Mouse (Mus musculus): ENCODE results near the gene Zfand3.

Gene Zfand3

DNA sequence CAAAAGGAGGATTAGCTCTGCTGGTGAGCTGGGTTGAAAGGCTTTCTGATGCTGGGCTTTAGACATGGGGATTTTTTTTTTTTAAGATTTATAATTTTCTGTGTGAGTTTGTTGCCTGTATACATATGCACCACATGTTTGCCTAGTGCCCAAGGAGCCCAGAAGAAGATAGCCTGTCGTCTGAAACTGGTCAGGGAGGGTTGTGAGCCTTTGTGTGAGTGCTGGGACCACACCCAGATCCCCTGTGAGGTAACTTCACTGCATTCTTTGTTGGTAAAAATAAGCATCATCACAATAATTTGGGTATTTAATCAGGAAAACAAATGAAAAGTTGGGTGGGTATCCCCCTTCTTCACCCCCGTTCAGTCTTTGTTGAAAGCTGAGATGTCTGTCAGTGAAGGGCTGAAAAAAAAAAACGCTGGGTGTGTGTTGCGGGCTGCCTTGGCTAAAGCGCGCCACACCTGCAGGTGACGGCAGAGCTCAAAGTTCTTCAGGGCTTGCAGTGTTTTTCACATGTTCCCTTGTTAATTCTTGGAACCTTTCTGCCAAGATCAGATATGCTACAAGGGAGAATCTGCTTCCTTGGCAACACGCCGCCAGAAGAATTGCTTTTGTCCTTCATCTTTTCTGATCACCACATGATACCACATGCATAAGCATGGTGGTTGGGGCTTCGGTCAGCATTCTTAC is 154.0 kb downstream of the Zfand3 start:
- DNase-seq: peak; percentile 22 to 35

DNA sequence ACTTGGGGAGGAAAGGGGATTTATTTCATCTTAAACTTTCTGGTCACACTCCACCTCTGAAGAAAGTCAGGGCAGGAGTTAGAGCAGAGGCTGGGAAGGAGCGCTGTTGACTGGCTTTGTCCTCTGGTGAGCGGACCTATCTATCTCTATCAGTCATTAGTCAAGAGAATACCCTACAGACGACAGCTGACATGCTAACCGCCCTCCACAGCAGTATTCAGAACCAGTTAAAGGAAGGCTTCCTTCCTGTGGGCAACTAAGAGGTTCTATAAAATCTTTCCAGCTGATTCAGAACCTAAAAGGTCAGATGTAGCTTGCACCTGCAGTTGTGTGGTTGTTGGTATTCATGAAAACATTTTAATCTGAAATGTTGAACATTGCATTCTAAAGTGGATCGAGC is 154.8 kb downstream of the Zfand3 start:
- no peak for DNase-seq

DNA sequence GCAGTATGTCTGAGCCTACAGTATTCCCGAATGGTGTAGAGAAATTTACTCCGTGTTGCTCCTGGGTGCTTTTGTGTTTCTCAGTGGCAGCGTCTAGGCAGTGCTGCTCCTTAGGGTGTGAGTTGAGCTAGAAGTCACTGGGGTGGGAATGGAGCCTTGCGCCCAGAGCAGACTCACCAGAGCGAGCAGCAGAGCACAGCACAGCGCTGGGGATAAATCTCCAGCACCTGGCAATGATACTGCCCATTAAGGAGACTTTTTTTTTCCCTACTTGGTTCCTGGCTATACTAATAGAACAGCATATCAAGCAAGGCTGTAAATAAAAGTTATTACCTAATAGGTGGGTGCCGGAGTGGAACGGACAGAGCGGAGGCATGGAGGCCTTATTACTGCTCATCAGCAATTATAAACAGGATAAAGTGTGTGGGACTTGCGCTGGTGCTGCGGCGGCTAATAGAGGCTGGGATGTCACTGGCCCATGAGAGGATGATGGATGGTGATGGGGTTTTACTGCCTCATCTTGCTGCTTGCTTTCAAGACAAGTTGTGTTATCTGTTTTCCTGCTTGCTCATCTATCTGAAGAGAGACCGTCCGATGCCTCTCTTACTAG is 156.4 kb downstream of the Zfand3 start:
- DNase-seq: no peak

DNA sequence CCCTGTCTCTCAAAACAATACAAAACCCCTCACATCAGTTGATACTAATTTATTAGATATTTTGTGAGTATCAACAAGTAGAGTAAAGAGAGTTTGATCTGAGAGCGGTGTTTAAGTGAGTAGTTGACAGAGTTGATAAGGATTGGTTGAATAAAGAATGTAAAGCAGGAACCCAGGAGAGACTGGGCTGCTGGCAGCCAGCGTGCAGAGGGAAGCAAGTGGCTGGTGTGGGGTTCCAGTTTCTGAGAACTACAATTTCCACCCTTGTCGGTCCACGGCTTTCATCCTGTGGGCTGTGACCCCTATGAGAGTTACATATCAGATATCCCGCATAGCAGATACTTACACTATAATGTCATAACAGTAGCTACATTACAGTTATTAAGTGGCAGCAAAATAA is 158.4 kb downstream of the Zfand3 start:
- no peak for DNase-seq

DNA sequence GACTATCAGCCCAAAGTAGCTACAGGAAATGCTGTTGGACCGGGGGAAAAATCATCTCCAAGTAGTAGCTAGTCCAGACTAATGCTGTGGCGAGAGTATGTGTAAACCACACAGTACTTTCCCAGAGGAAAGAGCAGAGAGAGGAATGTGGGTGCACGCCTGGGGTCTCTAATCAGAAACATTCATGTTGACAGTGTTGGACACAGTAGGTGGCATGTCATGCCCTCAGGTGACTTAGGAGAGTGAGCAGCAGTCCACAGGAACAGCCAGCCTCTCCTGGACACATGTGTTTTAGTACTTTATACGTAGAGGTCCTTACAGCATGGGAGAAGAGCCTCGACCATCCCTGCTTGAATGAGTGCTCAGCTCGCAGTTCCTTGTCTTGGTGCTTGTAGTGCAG is 159.3 kb downstream of the Zfand3 start:
- no peak for DNase-seq

DNA sequence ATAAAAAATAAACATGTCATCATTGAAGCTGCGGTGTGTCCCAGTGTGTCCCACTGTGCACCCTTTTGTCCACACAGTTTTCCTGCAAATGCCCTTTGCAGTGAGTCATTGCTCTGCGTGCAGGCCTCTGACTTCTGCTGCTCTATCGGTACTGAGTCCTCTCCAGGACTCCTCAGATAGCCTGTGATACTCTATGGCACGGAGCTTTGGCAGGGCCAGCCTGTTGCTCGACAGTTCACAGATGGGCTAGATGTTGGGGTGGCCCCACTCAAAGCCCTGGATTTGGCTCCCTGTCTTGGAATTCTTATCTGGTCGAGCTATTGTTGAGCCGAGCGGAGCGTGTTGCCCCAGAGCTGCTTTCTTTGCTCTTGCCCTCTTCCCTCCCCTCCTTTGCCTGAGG is 160.3 kb downstream of the Zfand3 start:
- no peak for DNase-seq

DNA sequence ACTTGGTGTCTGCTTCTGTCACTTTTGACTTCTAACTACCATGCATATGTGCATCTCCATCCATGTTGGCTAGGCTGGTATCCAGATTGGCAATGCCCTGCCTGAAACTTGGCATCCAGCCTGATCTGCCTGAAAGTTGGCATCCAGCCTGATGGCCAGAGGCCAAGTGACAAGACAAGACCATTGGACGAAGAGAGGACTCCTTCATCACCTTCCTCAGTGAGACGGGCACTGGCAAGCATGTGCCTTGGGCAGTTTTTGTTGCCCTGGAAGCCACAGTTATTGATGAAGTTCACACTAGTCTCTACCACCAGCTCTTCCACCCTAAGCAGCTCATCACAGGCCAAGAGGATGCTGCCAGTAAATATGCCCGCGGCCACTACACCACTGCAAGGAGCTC is 172.9 kb downstream of the Zfand3 start:
- DNase-seq: no peak

DNA sequence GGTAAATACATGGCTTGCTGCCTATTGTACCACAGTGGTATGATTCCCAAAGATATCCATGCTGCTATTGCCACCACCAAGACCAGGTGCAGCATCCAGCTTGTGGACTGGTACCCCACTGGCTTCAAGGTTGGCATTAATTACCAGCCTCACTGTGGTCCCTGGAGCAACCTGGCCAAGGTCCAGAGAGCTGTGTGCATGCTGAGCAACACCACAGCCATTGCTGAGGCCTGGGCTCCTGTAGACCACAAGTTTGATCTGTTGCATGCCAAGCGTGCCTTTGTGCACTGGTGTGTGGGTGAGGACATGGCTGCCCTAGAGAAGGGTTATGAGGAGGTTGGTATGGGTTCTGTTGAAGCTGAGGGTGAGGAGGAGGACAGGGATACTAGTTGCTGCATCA is 173.9 kb downstream of the Zfand3 start:
- no peak for DNase-seq

DNA sequence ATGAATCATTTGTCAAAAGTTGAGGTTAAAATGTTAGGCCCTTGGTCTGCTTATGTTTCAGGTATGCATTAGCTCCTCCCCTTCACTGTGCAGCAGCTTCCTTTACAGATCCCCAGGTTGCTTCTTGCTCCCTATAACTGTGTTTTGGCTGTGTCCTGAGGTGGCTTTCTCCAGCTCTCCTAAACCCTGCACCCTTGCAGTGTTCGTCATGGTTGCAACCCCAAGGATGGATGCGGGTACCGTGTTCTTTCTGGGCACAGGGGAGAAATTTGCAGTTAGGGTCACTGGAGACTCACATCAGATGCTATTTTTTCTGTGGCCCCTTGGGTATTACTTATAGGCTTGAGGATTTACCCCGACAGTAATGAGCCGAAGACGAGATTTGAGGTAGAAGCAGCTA is 175.7 kb downstream of the Zfand3 start:
- no peak for DNase-seq

DNA sequence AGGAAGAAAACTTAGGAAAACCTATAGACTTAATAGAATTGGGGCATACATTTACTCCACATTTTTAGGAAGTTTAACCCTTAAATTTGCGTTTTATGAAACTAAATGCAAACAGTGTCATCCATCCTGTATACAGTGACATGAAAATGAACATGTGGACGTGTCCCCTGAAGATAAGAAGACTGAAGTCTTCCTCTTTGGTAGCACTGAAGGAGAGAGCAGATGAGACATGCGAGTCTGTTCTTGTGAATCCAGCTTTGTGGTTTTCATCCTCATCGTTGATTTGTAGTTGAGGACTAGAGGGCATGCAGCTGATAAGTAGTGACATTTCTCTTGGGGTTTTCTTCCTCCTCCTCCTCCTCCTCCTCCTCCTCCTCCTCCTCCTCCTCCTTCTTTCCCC is 177.0 kb downstream of the Zfand3 start:
- no peak for DNase-seq

DNA sequence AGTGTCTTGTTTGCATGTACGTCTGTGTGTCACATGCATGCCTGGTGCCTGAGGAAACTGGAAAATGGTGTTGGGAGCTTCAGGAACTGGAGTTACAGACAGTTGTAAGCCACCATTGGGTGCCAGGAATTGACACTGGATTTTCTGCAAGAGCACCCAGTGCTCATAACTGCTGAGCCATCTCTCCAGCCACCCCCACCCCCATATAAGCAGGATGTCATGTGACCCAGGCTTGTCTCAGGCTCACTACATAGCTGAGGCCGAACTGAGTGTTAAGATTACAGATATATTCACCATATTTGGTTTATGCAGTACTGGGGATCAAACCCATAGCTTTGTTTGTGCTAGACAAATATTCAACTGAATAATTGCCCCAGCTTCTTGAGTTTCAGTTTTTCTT is 177.5 kb downstream of the Zfand3 start:
- no peak for DNase-seq

DNA sequence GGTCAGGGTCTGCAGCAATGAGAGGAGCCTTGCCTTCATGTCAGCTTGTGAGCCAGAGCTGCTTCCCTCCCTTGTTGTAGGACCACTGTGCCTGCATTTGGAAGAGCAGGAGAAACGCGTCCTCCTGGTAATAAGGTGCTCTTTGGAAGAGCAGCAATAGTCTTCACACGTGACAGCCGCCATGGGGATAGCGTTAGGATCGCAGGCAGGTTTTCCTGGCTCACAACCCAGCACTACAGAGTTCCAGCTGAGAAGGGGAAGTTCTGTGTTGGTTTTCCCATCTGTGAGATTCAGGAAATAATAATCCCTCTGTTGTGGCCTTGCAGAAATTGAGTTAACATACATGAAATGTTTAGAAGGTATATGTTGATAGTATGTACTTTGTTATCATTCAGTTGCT is 179.0 kb downstream of the Zfand3 start:
- no peak for DNase-seq

DNA sequence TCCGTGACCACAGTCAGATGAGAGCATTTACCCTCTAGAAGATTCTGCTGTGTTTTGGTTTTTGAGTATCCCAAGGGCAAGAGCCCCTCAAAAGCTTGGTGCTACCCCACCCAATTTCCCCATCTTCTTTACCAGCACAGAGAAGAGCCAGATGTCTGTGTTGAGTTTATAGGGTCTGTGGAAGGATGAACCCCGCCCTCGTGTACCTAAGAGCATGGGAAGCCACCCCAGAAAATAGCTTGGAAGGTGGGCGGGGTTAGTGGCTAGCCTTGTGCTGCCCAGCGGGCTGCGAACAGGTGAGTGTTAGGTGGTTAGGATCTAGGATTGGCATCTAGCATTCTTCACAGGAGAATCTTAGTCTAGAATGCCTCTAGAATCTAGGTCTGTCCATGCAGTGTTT is 182.6 kb downstream of the Zfand3 start:
- DNase-seq: no peak

DNA sequence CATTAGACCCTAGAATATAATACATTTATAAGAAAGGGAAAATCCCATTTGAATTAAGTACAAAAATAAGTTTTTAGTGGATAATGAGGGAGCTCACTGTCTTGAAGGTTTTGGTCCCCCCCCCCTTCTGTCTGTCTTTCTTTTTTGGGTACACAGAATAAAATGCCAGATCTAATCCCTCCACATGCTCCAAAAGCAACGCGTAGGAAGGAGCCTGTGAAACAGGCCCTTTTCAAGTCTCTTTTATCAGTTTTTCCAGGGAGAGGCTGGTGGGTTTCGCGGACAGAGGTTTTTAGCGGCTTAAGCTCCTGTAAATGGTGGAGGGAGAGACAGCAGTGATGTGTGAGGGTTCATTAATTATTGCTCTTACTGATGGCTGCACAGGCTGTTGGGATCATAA is 183.0 kb downstream of the Zfand3 start:
- DNase-seq: no peak

DNA sequence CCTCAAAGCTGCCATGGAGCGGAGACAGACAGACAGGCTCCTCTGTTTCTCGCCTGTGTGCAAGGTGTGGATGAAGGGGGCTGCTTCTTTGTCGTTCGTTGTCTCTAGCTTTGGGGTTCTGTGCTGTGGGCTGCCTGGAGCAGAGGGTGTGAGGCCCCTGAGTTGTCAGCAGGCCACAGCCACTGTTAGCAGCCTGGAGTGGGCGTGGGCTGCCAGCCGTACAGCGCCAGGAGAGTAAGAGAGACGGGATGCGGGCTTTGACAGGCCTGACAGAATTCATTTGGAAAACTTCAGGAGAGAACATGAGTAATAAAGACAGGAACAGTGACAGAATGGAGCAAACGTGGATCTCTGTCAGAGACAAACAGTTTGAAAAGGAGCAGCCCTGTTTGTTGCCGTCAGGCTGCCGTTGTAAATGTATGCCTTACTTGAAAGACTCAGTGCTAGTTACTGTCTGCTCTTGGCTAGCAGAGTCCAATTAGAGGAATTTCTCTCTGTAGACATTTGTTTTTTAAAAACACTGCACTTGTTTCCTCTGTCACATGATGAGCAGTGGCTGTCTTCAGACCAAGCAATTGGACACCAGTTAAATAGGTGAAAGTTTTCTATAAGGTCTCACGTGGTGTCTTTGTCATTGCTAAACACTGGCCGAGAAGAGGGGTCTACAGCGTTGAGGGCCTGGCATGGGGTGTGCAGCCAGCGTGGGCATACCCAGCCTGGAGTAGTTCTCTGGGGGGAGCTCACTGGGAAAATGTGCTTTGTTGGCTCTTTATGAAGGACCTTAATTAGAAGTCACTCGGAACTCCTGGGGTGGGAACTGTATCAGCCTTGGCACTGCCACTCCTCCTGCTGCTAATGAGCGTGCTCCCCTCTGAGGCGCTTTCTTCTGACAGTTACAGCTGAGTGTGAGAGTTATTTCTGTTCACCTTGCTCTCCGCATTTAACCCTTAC is 183.8 kb downstream of the Zfand3 start:
- DNase-seq: no peak

DNA sequence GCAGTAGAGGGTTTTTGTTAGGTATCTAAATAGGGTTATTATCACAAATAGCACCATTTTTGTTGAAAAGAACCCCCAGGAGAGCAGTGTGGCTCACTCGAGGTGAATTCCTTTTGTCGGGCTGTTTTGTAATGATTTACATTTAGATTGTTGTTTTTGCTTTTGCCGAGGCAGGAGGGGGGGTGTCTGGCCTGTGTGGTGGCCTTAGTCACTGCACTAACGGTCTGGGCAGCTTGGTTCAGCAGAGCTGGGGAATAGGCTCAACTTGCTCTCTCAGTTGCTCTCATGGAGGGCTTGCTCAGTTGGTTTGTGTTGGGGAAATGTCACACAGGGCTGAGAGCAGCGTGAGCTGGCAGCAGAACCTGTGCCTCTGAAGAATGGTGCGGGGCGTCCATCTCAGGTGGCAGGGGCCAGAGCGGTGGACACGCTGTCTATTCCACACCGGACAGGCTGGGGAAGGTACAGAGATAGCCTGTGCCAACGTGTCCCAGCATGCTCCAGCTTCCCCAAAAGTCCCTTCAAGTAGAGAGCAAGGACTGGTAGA is 186.6 kb downstream of the Zfand3 start:
- peak in 1 of 2 experiments; percentile 1 for DNase-seq

DNA sequence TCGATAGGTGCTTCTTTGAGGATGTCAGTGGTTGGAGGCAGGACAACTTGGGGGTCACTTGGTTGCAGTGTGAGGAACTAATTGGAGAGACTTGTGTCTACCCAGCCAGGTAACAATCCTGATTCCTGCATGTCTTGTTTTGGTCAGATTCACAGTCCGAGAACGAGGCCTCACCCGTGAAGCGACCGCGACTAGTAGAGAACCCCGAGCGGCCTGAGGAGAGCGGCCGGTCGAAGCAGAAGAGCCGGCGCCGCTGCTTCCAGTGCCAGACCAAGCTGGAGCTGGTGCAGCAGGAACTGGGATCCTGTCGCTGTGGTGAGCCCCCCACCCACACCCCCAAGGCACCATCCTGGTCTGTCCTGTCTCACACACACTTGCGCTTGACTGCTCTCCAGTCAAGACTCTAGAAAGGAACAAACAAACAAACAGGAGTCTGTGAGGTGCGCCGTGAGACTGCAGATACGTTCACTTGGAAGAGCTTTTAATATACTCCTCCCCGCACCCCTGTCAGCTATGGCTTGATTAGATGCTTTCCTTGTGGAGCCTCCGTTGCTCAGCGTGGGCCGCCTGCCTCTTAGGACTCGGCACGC is 188.0 kb downstream of the Zfand3 start:
- DNase-seq: no peak

DNA sequence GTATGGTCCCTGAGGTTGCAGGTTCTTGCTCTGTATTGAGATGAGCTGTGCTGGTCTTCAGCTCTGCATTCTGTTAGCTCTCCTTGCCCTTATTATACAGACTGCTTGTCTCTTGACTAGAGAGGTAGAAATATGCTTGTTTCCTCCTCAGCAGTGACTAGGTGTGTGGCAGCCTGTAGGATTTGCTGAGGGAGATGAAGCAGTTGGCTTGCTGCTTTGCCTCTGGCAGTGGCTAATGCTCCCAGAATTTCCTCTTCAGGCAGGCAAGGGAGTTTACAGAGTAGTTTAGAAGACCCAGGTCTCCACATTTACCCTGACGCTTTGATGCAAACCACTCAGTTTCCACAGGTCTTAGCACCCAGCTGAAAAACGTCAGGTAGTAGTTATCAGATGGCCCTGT is 189.1 kb downstream of the Zfand3 start:
- DNase-seq: no peak

DNA sequence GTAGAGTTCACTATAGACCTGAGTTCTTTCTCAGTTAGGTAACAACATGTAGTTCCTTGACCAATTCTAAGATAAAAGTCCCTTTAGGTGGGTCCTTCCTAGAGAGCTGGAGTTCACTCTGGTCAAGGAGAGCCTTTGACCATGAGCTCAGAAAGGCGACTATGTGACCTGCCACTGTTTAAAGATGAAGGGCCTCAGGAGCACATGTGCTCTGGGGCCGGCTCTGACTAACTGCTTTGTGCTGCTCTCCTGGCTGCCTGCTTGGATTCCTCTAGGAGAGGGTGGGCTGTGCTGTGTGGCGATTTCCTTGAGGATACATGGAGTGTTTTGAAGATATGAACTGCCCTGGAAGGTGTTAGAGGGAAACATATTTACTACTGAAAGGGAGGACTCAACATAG is 189.6 kb downstream of the Zfand3 start:
- peak in 1 of 2 experiments; percentile 0 for DNase-seq

DNA sequence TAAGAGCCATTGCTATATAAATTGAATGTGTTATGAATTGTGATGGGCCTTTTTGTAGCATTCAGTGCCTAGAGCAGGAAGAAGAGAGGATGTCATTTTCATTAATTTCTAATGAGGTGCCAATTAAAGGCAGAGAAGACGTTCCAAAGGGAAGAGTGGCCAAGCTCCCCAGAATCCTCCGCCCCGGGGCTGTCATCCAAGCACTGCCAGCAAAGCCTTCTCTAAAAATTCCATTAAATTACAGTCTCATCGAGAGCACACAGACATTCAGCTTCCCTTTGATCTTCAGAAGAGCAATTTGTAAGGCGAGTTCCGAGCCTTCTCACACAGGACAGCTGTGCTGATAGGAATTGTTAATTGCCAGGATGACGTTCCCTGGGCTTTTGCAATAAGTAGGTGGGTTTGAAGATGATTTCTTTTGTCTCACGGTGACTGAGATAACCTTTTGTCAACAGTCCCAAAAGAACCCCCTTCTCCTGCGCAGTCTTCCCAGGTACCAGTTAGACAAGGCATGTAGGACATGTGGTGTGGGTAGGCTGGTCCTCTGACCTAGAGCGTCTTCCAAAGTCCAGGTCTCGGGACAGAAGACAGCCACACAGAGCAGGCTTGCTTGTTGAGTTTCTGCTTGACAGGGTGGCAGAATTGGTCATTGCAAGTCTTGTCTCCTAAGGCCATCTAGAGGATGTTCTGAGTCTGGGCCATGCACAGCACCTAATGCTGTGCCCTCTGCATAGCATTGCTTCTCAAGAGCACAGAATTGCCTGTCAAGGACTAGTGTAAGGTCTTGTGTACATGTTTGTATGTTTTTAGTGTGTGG is 190.3 kb downstream of the Zfand3 start:
- DNase-seq: peak in 1 of 2 experiments; percentile 1

DNA sequence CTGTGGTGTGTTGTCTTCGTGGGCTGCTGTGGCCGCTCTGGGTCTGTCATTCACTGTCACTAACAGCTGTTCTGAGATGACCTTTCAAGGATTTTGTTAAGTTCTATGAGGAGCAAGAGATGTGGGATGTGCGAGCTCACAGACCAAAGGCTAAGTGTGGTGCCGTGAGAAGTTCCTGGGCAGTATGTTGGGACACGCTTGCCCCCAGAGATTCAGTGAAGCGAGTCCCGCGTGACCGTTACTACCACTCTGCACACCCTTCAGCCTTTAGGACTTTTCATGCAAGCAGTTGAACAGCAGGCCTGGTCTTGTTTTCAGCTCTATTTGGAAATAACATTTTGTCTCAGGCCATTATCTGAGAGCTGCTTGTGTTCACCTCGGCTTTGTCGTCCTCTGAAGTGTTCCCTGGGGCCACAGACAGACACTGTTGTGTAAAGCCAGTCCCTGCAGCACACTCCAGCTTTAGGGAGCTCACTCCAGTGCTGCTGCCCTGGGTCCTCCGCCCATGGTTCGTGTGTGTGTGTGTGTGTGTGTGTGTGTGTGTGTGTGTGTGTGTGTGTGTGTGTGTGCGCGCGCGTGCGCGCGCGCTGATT is 191.2 kb downstream of the Zfand3 start:
- DNase-seq: peak in 1 of 2 experiments; percentile 1

All from thymus, postnatal 36 days (tissue).